8 mouse cellular contexts compared by ENCODE assay signal in genomic region chr13:48913680-48914079, GRCm38 (mm10). TPM values are rescaled to one million over a fixed set of nuclear protein-coding genes. Genes with fewer than 3 reads are reported as not detected.
DNase-seq lines count a peak whose midpoint lies in the region.
"Had no signal": no experiment of that assay in that cellular context is flagged by ENCODE, and none has a peak within 500 bp of the region (broad histone marks: within the 10 kb centered on the region; RNA-seq: fewer than 3 reads in every experiment).

No protein-coding gene starts in this region.

- DNase-seq in kidney, adult 9 months, result peak; percentile 14
- no peak for DNase-seq in kidney, postnatal 4 days
- peak; percentile 49 for DNase-seq in 3134 (ENCODE audit: extremely low read depth, insufficient read length, low spot score)
- peak; percentile 77 for DNase-seq in 3T3-L1 (ENCODE audit: low read depth, low spot score)
- DNase-seq in adrenal gland, postnatal 36 days, result peak; percentile 86 to 90
- DNase-seq in left cerebral cortex, adult 8-10 months (ENCODE audit: low spot score in 2 of 2), result no peak
- DNase-seq in thymus, postnatal 36 days, result no peak
- DNase-seq: right cerebral cortex, postnatal 4 days had no signal

RNA-seq across cellular contexts. Expression of gene Phf2, which starts 42.8 kb away (rescaled TPM):
- total RNA-seq in adrenal gland, postnatal 36 days (2021), result 10 to 100 TPM; 40.7 to 46.4 TPM
- total RNA-seq in left cerebral cortex, adult 8-10 months (2022), result 10 to 100 TPM; 33.9 to 36.4 (median 34.3) TPM

RNA-seq across cellular contexts. Expression of gene Fam120a, which starts 54.1 kb away (rescaled TPM):
- total RNA-seq in adrenal gland, postnatal 36 days (2021), result 100 to 1,000 TPM; 182 to 184 TPM
- 100 to 1,000 TPM; 101 to 104 (median 102) TPM for total RNA-seq in left cerebral cortex, adult 8-10 months (2022)

Comparison
In these comparisons a context has a peak if more than half of its experiments do, and no peak if none do; other contexts are left out.
1. DNase-seq: peak in kidney, adult 9 months (single experiment), 3134 (single experiment), 3T3-L1 (single experiment) and adrenal gland, postnatal 36 days (2 of 2); none in kidney, postnatal 4 days (0 of 2), left cerebral cortex, adult 8-10 months (0 of 2) and thymus, postnatal 36 days (0 of 2).